Mouse (Mus musculus): ENCODE data around the gene Card10. TPM values are rescaled to one million over a fixed set of nuclear protein-coding genes. Genes with fewer than 3 reads are reported as not detected.

Gene Card10
- polyA plus RNA-seq, 1 experiment, result 0.73 TPM

DNA sequence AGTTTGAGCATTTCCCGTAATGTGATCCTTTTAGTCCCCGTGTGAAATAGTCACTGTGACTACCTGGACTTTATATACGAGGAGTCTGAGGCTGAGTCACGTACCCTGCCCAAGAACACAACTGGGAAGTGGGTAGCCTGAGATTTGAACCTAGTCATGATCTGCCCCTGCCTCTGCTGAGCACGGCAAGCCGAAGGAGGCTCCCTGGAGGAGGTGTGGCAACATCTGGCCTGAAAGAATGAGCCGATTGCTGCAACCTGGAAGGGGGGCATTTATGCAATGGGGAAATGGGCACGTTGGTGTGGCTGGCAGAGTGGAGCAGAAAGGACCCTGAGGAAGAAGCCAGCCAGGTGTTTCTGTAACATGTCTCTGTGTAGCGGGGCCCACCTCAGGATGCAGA is 6.9 kb upstream of the Card10 start:
- H3K27me3 ChIP-seq (ENCODE audit: control insufficient read depth, insufficient read depth, insufficient read length), result no peaks in the 10 kb centered on the region
- no peaks in the 10 kb centered on the region for H3K36me3 ChIP-seq (ENCODE audit: control insufficient read depth, insufficient read depth)
- TF ChIP-seq MAX (IDR thresholded peaks at IDR 0.05) (no peak), CTCF (IDR thresholded peaks at IDR 0.05; ENCODE audit: control insufficient read depth, insufficient read depth, insufficient read length) (no peak), MYOD1 (IDR thresholded peaks at IDR 0.05; ENCODE audit: control insufficient read depth, insufficient read length, low read depth) (no peak), MYOG (IDR thresholded peaks at IDR 0.05; ENCODE audit: control insufficient read depth, extremely low read depth, insufficient read length) (no peak), CEBPB (IDR thresholded peaks at IDR 0.05; ENCODE audit: low read depth) (no peak), USF1 (IDR thresholded peaks at IDR 0.05; ENCODE audit: low read depth) (no peak), FOSL1 (IDR thresholded peaks at IDR 0.05; ENCODE audit: insufficient read depth, low read length, poor library complexity, severe bottlenecking) (no peak)
- H3K79me2 ChIP-seq (ENCODE audit: control insufficient read depth, insufficient read depth), result no peaks in the 10 kb centered on the region
- H3ac ChIP-seq (ENCODE audit: control insufficient read depth, insufficient read length, low read depth), result no peak overlapping the region
- no peak overlapping the region for H3K4me3 ChIP-seq (ENCODE audit: insufficient read depth, poor library complexity, severe bottlenecking)
- H3K79me3 ChIP-seq (ENCODE audit: low read depth), result no peaks in the 10 kb centered on the region

DNA sequence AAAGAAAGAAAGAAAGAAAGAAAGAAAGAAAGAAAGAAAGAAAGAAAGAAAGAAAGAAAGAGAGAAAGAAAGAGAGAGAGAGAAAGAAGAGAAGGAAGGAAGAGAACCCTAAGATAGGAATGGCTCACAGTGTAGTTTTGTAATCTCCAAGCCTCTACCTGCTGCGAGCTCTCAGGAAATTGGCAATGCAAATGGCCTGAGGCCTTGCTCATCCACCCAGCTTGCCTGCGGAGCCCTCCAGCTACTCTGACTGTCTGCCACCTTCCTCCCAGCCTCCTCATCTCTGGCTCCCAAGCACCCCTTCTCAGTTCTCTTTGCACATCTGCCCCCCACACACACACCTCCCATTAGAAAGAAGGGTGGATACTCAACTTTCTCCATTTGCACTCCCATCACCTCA is 6.1 kb upstream of the Card10 start:
- H3K79me2 ChIP-seq (ENCODE audit: control insufficient read depth, insufficient read depth), result no peaks in the 10 kb centered on the region
- no peaks in the 10 kb centered on the region for H3K36me3 ChIP-seq (ENCODE audit: control insufficient read depth, insufficient read depth)
- H3ac ChIP-seq (ENCODE audit: control insufficient read depth, insufficient read length, low read depth), result no peak overlapping the region
- no peaks in the 10 kb centered on the region for H3K79me3 ChIP-seq (ENCODE audit: low read depth)
- TF ChIP-seq MYOD1 (IDR thresholded peaks at IDR 0.05; ENCODE audit: control insufficient read depth, insufficient read length, low read depth), result no peak
- no peak for TF ChIP-seq CTCF (IDR thresholded peaks at IDR 0.05; ENCODE audit: control insufficient read depth, insufficient read depth, insufficient read length)
- no peak for TF ChIP-seq FOSL1 (IDR thresholded peaks at IDR 0.05; ENCODE audit: insufficient read depth, low read length, poor library complexity, severe bottlenecking)
- TF ChIP-seq MYOG (IDR thresholded peaks at IDR 0.05; ENCODE audit: control insufficient read depth, extremely low read depth, insufficient read length), result no peak
- no peak for TF ChIP-seq MAX (IDR thresholded peaks at IDR 0.05)
- TF ChIP-seq CEBPB (IDR thresholded peaks at IDR 0.05; ENCODE audit: low read depth), result no peak
- TF ChIP-seq USF1 (IDR thresholded peaks at IDR 0.05; ENCODE audit: low read depth), result no peak
- no peaks in the 10 kb centered on the region for H3K27me3 ChIP-seq (ENCODE audit: control insufficient read depth, insufficient read depth, insufficient read length)
- H3K4me3 ChIP-seq (ENCODE audit: insufficient read depth, poor library complexity, severe bottlenecking), result no peak overlapping the region

DNA sequence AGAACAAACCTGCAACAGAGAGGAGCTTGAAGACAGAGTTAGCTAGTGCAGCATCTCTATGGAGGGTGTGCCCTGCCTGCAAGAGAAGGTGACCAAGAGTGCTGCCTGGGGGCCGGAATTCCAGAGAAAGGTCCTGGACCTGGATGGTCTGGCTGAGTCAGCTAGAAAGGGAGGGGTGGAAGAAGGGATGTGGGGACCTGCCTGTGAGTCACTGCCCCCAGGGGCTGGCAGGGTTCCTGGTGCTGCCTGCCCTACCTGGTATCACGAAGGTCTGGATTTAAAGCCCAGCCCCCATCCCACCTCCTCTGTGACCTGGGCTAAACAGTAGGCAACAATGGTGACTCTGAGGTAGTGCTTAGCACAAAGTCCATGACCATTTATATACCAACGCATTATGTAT is 4.3 kb upstream of the Card10 start:
- Histone ChIP-seq H3K79me3 (ENCODE audit: low read depth) (no peaks in the 10 kb centered on the region), H3K36me3 (ENCODE audit: control insufficient read depth, insufficient read depth) (no peaks in the 10 kb centered on the region), H3K4me3 (ENCODE audit: insufficient read depth, poor library complexity, severe bottlenecking) (no peak overlapping the region), H3K27me3 (ENCODE audit: control insufficient read depth, insufficient read depth, insufficient read length) (peaks cover 11% of the 10 kb centered on the region), H3ac (ENCODE audit: control insufficient read depth, insufficient read length, low read depth) (no peak overlapping the region), H3K79me2 (ENCODE audit: control insufficient read depth, insufficient read depth) (no peaks in the 10 kb centered on the region)
- peak; percentile 34 for TF ChIP-seq FOSL1 (IDR thresholded peaks at IDR 0.05; ENCODE audit: insufficient read depth, low read length, poor library complexity, severe bottlenecking)
- no peak for TF ChIP-seq MAX (IDR thresholded peaks at IDR 0.05)

DNA sequence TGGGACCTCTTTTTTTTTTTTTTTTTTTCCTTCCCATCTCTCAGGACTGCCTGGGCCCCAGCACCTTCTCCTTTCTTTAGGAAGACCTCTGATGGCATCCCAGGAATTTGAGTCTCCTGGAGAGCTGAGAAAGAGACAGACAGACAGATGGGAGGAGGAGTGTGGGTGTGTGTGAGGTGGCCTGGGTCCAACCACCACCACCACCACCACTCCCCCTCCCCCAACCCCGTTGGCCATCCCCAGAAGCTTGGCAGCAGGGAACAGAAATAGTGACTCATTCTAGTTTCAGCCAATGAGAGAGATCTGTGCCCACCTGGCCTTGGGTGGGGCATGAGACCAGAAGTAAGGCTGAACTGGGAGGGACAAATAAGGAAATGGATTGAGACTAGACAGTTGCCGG is 3.8 kb upstream of the Card10 start:
- H3ac ChIP-seq (ENCODE audit: control insufficient read depth, insufficient read length, low read depth), result no peak overlapping the region
- TF ChIP-seq MAX (IDR thresholded peaks at IDR 0.05) (no peak), FOSL1 (IDR thresholded peaks at IDR 0.05; ENCODE audit: insufficient read depth, low read length, poor library complexity, severe bottlenecking) (peak; percentile 14)
- peaks cover 4% of the 10 kb centered on the region for H3K79me2 ChIP-seq (ENCODE audit: control insufficient read depth, insufficient read depth)
- no peak overlapping the region for H3K4me3 ChIP-seq (ENCODE audit: insufficient read depth, poor library complexity, severe bottlenecking)
- no peaks in the 10 kb centered on the region for H3K36me3 ChIP-seq (ENCODE audit: control insufficient read depth, insufficient read depth)
- H3K79me3 ChIP-seq (ENCODE audit: low read depth), result no peaks in the 10 kb centered on the region
- peaks cover 14% of the 10 kb centered on the region for H3K27me3 ChIP-seq (ENCODE audit: control insufficient read depth, insufficient read depth, insufficient read length)

DNA sequence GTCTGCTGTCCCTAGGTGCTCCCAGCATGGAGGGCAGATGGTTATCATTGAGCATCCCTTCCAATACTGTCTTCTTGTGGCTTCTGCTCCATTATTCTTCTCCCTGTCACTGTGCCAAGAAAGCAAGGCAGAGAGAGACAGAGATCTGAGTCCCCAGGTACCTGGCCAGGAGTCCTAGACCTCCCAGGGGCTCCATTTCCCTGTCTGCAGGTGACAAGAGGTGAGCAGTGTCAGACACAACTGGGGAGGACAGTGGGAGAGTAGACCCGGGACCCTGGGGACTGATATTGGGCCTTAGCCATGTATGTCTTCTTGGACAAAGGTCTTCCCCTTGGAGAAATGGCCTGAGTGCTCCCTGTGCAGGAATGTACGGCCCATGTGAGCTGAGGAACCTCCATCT is 2.5 kb upstream of the Card10 start:
- Histone ChIP-seq H3K27me3 (ENCODE audit: control insufficient read depth, insufficient read depth, insufficient read length) (peaks cover 16% of the 10 kb centered on the region), H3K79me2 (ENCODE audit: control insufficient read depth, insufficient read depth) (peaks cover 6% of the 10 kb centered on the region), H3K4me3 (ENCODE audit: insufficient read depth, poor library complexity, severe bottlenecking) (no peak overlapping the region), H3K36me3 (ENCODE audit: control insufficient read depth, insufficient read depth) (no peaks in the 10 kb centered on the region), H3ac (ENCODE audit: control insufficient read depth, insufficient read length, low read depth) (no peak overlapping the region), H3K79me3 (ENCODE audit: low read depth) (no peaks in the 10 kb centered on the region)
- TF ChIP-seq MAX (IDR thresholded peaks at IDR 0.05), result no peak

DNA sequence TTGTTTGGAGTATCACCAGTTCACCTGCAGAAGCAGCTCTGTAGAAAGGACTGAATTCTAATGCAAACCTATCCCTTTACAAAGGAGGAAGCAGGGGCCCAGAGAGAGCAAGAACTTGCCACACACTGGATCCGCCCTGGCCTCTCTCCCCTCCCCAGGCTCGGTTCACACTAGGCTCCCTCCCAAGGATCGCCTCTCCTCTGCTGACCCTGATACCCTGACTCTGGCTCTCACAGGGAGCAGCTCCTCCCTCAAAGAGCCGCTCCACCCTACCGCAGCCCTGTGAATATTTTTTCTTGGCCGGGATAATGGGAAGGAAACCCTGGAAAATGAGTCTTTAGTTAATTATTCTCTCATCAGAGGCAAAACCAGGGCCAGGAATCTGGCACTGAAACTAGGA is 1.5 kb upstream of the Card10 start:
- TF ChIP-seq USF1 (IDR thresholded peaks at IDR 0.05; ENCODE audit: low read depth), result no peak
- H3K27me3 ChIP-seq (ENCODE audit: control insufficient read depth, insufficient read depth, insufficient read length), result peaks cover 16% of the 10 kb centered on the region
- H3K4me3 ChIP-seq (ENCODE audit: insufficient read depth, poor library complexity, severe bottlenecking), result no peak overlapping the region
- H3K36me3 ChIP-seq (ENCODE audit: control insufficient read depth, insufficient read depth), result no peaks in the 10 kb centered on the region
- H3K79me2 ChIP-seq (ENCODE audit: control insufficient read depth, insufficient read depth), result peaks cover 6% of the 10 kb centered on the region
- H3K79me3 ChIP-seq (ENCODE audit: low read depth), result no peaks in the 10 kb centered on the region
- H3ac ChIP-seq (ENCODE audit: control insufficient read depth, insufficient read length, low read depth), result no peak overlapping the region

DNA sequence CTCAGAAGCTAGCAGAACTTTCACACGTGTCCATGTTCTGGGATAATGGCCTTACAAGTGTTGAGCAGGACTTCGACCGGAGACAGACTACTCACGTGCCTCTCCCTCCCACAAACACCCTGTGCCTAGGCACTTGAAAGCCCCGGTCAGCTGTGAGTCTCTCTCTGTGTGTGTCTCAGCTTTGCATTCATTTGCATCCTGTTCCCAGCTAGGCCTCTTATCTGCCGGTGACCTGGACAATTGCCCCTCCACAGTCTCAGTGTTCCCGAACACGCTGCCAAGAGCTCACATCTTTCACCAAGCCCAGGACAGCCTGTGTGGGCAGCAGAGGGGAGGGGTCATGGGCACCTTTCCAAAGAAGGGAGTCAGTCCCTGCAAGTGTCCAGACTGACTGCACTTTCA is 658 bp upstream of the Card10 start:
- Histone ChIP-seq H3K79me2 (ENCODE audit: control insufficient read depth, insufficient read depth) (peaks cover 6% of the 10 kb centered on the region), H3K27me3 (ENCODE audit: control insufficient read depth, insufficient read depth, insufficient read length) (peaks cover 16% of the 10 kb centered on the region), H3K79me3 (ENCODE audit: low read depth) (no peaks in the 10 kb centered on the region), H3ac (ENCODE audit: control insufficient read depth, insufficient read length, low read depth) (no peak overlapping the region), H3K36me3 (ENCODE audit: control insufficient read depth, insufficient read depth) (no peaks in the 10 kb centered on the region), H3K4me3 (ENCODE audit: insufficient read depth, poor library complexity, severe bottlenecking) (no peak overlapping the region)
- TF ChIP-seq CEBPB (IDR thresholded peaks at IDR 0.05; ENCODE audit: low read depth) (no peak), MYOD1 (IDR thresholded peaks at IDR 0.05; ENCODE audit: control insufficient read depth, insufficient read length, low read depth) (no peak)

Measured in C2C12 (cell line).